Mouse (Mus musculus): ENCODE data around the gene 1700037H04Rik.

Gene 1700037H04Rik

GRCm38 (mm10) chr2:131146193-131147042 lies 13.5 kb downstream of the 1700037H04Rik start:
- no peak for DNase-seq (ENCODE audit: low spot score in 2 of 2)

- no peak for DNase-seq (ENCODE audit: low spot score in 2 of 2)
Observed at GRCm38 (mm10) chr2:131145536-131145935, 14.3 kb downstream of the 1700037H04Rik start.

- no peak for DNase-seq (ENCODE audit: low spot score in 2 of 2)
Observed at GRCm38 (mm10) chr2:131145121-131145520, 14.8 kb downstream of the 1700037H04Rik start.

GRCm38 (mm10) chr2:131143007-131143780 lies 16.7 kb downstream of the 1700037H04Rik start:
- no peak for DNase-seq (ENCODE audit: low spot score in 2 of 2)

GRCm38 (mm10) chr2:131142592-131142991 lies 17.3 kb downstream of the 1700037H04Rik start:
- DNase-seq (ENCODE audit: low spot score in 2 of 2) = peak in 1 of 2 experiments; percentile 42

- DNase-seq (ENCODE audit: low spot score in 2 of 2) = no peak
Observed at GRCm38 (mm10) chr2:131141336-131141986, 18.4 kb downstream of the 1700037H04Rik start.

GRCm38 (mm10) chr2:131140533-131140905 lies 19.4 kb downstream of the 1700037H04Rik start:
- DNase-seq (ENCODE audit: low spot score in 2 of 2) = no peak

- no peak for DNase-seq (ENCODE audit: low spot score in 2 of 2)
Observed at GRCm38 (mm10) chr2:131139886-131140532, 19.9 kb downstream of the 1700037H04Rik start.

- DNase-seq (ENCODE audit: low spot score in 2 of 2) = no peak
Observed at GRCm38 (mm10) chr2:131139287-131139686, 20.6 kb downstream of the 1700037H04Rik start.

GRCm38 (mm10) chr2:131138760-131139159 lies 21.1 kb downstream of the 1700037H04Rik start:
- DNase-seq (ENCODE audit: low spot score in 2 of 2) = no peak

- DNase-seq (ENCODE audit: low spot score in 2 of 2) = no peak
Observed at GRCm38 (mm10) chr2:131138296-131138695, 21.6 kb downstream of the 1700037H04Rik start.

- no peak for DNase-seq (ENCODE audit: low spot score in 2 of 2)
Observed at GRCm38 (mm10) chr2:131135521-131136139, 24.3 kb downstream of the 1700037H04Rik start.

- DNase-seq (ENCODE audit: low spot score in 2 of 2) = no peak
Observed at GRCm38 (mm10) chr2:131134826-131135400, 25.0 kb downstream of the 1700037H04Rik start.

- DNase-seq (ENCODE audit: low spot score in 2 of 2) = no peak
Observed at GRCm38 (mm10) chr2:131134381-131134780, 25.5 kb downstream of the 1700037H04Rik start.

- DNase-seq (ENCODE audit: low spot score in 2 of 2) = no peak
Observed at GRCm38 (mm10) chr2:131132930-131133547, 26.8 kb downstream of the 1700037H04Rik start, which contains the start of gene Gm11037. Gene Gm11037, plus strand, starts transcription at chr2:131133497.

GRCm38 (mm10) chr2:131132111-131132888 lies 27.6 kb downstream of the 1700037H04Rik start:
- DNase-seq (ENCODE audit: low spot score in 2 of 2) = no peak

GRCm38 (mm10) chr2:131130849-131131248 lies 29.0 kb downstream of the 1700037H04Rik start:
- no peak for DNase-seq (ENCODE audit: low spot score in 2 of 2)

GRCm38 (mm10) chr2:131129836-131130235 lies 30.0 kb downstream of the 1700037H04Rik start:
- no peak for DNase-seq (ENCODE audit: low spot score in 2 of 2)

- DNase-seq (ENCODE audit: low spot score in 2 of 2) = no peak
Observed at GRCm38 (mm10) chr2:131128636-131129157, 31.2 kb downstream of the 1700037H04Rik start.

All from left cerebral cortex, adult 9 months (tissue).